Mouse (Mus musculus) thymus, adult 2 months (tissue): Measurements from ENCODE around the gene F2r.

Source experiments
- CTCF ChIP-seq: fragments of 200-500 bp; IDR thresholded peaks from 2 replicates; pipeline ENCODE4 v1.5.1; 2012; ENCODE audit warnings: mild to moderate bottlenecking, control low read depth, low read length, moderate library complexity, borderline replicate concordance; ENCODE audit not compliant: control insufficient read depth, poor library complexity, insufficient read depth; ENCODE audit errors: extremely low read depth
- POLR2A ChIP-seq: fragments of 200-500 bp; IDR thresholded peaks from 2 replicates; pipeline ENCODE4 v1.6.1; 2012; ENCODE audit warnings: mild to moderate bottlenecking, low read length, control low read depth, moderate library complexity; ENCODE audit not compliant: control insufficient read depth, poor library complexity, insufficient read depth; ENCODE audit errors: extremely low read depth

DNA sequence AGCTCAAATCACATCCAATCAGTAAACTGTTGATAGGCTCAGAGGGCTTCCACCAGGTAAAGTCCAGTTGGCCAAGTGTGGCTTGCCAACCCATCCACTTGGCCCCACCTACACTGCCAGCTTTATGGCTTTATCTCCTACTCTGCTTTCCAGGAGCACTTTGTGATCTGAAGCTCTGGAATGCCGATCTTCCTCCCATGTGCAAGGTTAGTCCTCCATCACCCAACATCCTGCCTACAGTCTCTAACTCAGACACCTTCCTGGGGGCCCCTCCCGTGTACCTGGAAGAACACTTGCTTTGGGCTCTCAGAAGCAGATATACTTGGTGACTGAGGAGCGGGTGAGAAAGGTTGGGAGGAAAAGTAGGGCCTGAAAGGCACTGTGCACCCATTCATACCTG, 26.7 kb downstream of the F2r start:
- TF ChIP-seq CTCF: no peak
- no peak for TF ChIP-seq POLR2A
